Mouse (Mus musculus): ENCODE measurements around the gene Capn7. TPM values are rescaled to one million over a fixed set of nuclear protein-coding genes. Genes with fewer than 3 reads are reported as not detected.

Capn7 gene
- polyA plus RNA-seq, 1 experiment from 2014 or later, result 89.5 TPM

GRCm38 (mm10) chr14:31420985-31421384 lies 84.5 kb downstream of the Capn7 start:
- H3K9me3 ChIP-seq, result no peaks in the 10 kb centered on the region
- H3K27me3 ChIP-seq (replicated peaks), result no peaks in the 10 kb centered on the region
- no peak overlapping the region for H3K9ac ChIP-seq
- H3K4me1 ChIP-seq, result peaks cover 12% of the 10 kb centered on the region
- peaks cover 6% of the 10 kb centered on the region; the same call in 1 of the 2 replicates for H3K36me3 ChIP-seq (replicated peaks)
- no peak for ATAC-seq (replicated peaks)
- no peak overlapping the region for H3K4me2 ChIP-seq
- no peak overlapping the region for H3K4me3 ChIP-seq
- 43% methylated on average over 7 of the region's 7 CpGs for WGBS
- H3K27ac ChIP-seq, result no peak overlapping the region

Other genes starting within 250 kb of the Capn7 start
- 51.1 and 51.3 TPM in 2 replicates for gene Smim4, start 207.7 kb upstream of the Capn7 start, polyA plus RNA-seq (2015; fragmentation: Nextera tagmentation; extraction: Ambion mirVana)
- 247 and 295 TPM in 2 replicates for gene Nt5dc2, start 205.6 kb upstream of the Capn7 start, polyA plus RNA-seq (2015; fragmentation: Nextera tagmentation; extraction: Ambion mirVana)
- 22.8 TPM in 2 replicates for gene Stab1, start 168.0 kb upstream of the Capn7 start, polyA plus RNA-seq (2015; fragmentation: Nextera tagmentation; extraction: Ambion mirVana)
- gene Tnnc1, start 128.3 kb upstream of the Capn7 start, polyA plus RNA-seq (2015; fragmentation: Nextera tagmentation; extraction: Ambion mirVana), result 2.9 and 4.6 TPM in 2 replicates
- 420 and 426 TPM in 2 replicates for gene Nisch, start 119.7 kb upstream of the Capn7 start, polyA plus RNA-seq (2015; fragmentation: Nextera tagmentation; extraction: Ambion mirVana)
- 0.65 and 0.86 TPM in 2 replicates for gene Sema3g, start 118.8 kb upstream of the Capn7 start, polyA plus RNA-seq (2015; fragmentation: Nextera tagmentation; extraction: Ambion mirVana)
- gene Phf7, start 85.3 kb upstream of the Capn7 start, polyA plus RNA-seq (2015; fragmentation: Nextera tagmentation; extraction: Ambion mirVana), result 9.9 TPM in 2 replicates
- 124 and 130 TPM in 2 replicates for gene Bap1, start 85.2 kb upstream of the Capn7 start, polyA plus RNA-seq (2015; fragmentation: Nextera tagmentation; extraction: Ambion mirVana)
- 4.6 and 4.9 TPM in 2 replicates for gene Dnah1, start 12.7 kb upstream of the Capn7 start, polyA plus RNA-seq (2015; fragmentation: Nextera tagmentation; extraction: Ambion mirVana)
- 151 and 161 TPM in 2 replicates for gene Sh3bp5, start 99.4 kb downstream of the Capn7 start, polyA plus RNA-seq (2015; fragmentation: Nextera tagmentation; extraction: Ambion mirVana)
- 8.4 and 10.1 TPM in 2 replicates for gene Eaf1, start 157.8 kb downstream of the Capn7 start, polyA plus RNA-seq (2015; fragmentation: Nextera tagmentation; extraction: Ambion mirVana)
- gene Mettl6, start 158.4 kb downstream of the Capn7 start, polyA plus RNA-seq (2015; fragmentation: Nextera tagmentation; extraction: Ambion mirVana), result 42.5 and 48.7 TPM in 2 replicates

Measured in midbrain, embryonic 15.5 days (tissue).